Mouse (Mus musculus) ES-E14 (cell line): ENCODE measurements around the gene Aggf1. TPM values are rescaled to one million over a fixed set of nuclear protein-coding genes. Genes with fewer than 3 reads are reported as not detected.

Source experiments
- DNase-seq: peaks from one replicate; pipeline ENCODE4 v3.0.0-alpha.2; 2013; ENCODE audit warnings: low read depth, low spot score
- H3K27ac ChIP-seq: 2 replicates; pipeline ENCODE4 v1.5.1; 2012; ENCODE audit warnings: low read depth, mild to moderate bottlenecking, low read length, moderate library complexity, mixed read lengths; ENCODE audit not compliant: poor library complexity, insufficient read depth, severe bottlenecking
- H3K36me3 ChIP-seq: 2 replicates; pipeline ENCODE4 v1.6.1; 2012; ENCODE audit warnings: mild to moderate bottlenecking, low read length, moderate library complexity, mixed read lengths; ENCODE audit not compliant: control insufficient read depth, poor library complexity, insufficient read depth, severe bottlenecking
- H3K4me1 ChIP-seq, 2 experiments: fragments of 150-350 bp in 1 of 2; sonication (generic) in 1 of 2; 2 replicates each; pipeline ENCODE4 v1.6.1; 2012; ENCODE audit warnings: low read length in 2 of 2, mild to moderate bottlenecking in 1 of 2, mixed read lengths in 1 of 2; ENCODE audit not compliant: control insufficient read depth in 2 of 2, insufficient read depth in 2 of 2, poor library complexity in 1 of 2
- H3K4me3 ChIP-seq, 2 experiments: fragments of 150-350 bp in 1 of 2; sonication (generic) in 1 of 2; 2 replicates each; pipeline ENCODE4 v1.5.1; 2012; ENCODE audit warnings: low read length in 2 of 2, low read depth in 1 of 2, mild to moderate bottlenecking in 1 of 2, mixed read lengths in 1 of 2; ENCODE audit not compliant: insufficient read depth in 1 of 2, poor library complexity in 1 of 2, severe bottlenecking in 1 of 2
- H3K9ac ChIP-seq: 2 replicates; pipeline ENCODE4 v1.6.1; 2012; ENCODE audit warnings: low read depth, mild to moderate bottlenecking, low read length, mixed read lengths; ENCODE audit not compliant: poor library complexity, insufficient read depth, severe bottlenecking
- H3K9me3 ChIP-seq: fragments of 150-350 bp; sonication (generic); 2 replicates; pipeline ENCODE4 v1.6.1; 2012; ENCODE audit warnings: low read depth, mild to moderate bottlenecking, low read length; ENCODE audit not compliant: control insufficient read depth, insufficient read depth
- CHD2 ChIP-seq: IDR thresholded peaks from 2 replicates; pipeline ENCODE4 v1.6.1; 2014; ENCODE audit warnings: mild to moderate bottlenecking, low read depth, low read length, inconsistent platforms
- HCFC1 ChIP-seq: IDR thresholded peaks from 2 replicates; pipeline ENCODE4 v1.6.1; 2012; ENCODE audit warnings: low read length, inconsistent platforms, borderline replicate concordance; ENCODE audit not compliant: insufficient read depth
- MAFK ChIP-seq: IDR thresholded peaks from 2 replicates; pipeline ENCODE4 v1.6.1; 2014; ENCODE audit warnings: mild to moderate bottlenecking, low read depth, low read length, inconsistent platforms; ENCODE audit not compliant: insufficient read depth
- ZC3H11A ChIP-seq: IDR thresholded peaks from 2 replicates; pipeline ENCODE4 v1.6.1; 2012; ENCODE audit warnings: low read depth, mild to moderate bottlenecking, inconsistent platforms, low read length, borderline replicate concordance
- ZNF384 ChIP-seq: IDR thresholded peaks from 2 replicates; pipeline ENCODE4 v1.6.1; 2012; ENCODE audit warnings: low read depth, low read length, inconsistent platforms
- in situ Hi-C, 2 experiments: fragments of 600-800 bp; cut with MboI; formaldehyde crosslinking; loops; one replicate each; pipeline ENCODE4 v1.15.1; 2025; ENCODE audit warnings: low sequenced_read_pairs in 2 of 2, inconsistent platforms in 1 of 2; ENCODE audit not compliant: unreplicated experiment in 2 of 2
- total RNA-seq: library from RNA; depleted of rRNA; stranded (reverse); fragments of 300-350 nt; gene quantifications from 2 replicates; pipeline ENCODE4 v1.2.3, GENCODE M21; 2012

Aggf1 gene
- total RNA-seq, 1 experiment = 50.1 TPM

DNA sequence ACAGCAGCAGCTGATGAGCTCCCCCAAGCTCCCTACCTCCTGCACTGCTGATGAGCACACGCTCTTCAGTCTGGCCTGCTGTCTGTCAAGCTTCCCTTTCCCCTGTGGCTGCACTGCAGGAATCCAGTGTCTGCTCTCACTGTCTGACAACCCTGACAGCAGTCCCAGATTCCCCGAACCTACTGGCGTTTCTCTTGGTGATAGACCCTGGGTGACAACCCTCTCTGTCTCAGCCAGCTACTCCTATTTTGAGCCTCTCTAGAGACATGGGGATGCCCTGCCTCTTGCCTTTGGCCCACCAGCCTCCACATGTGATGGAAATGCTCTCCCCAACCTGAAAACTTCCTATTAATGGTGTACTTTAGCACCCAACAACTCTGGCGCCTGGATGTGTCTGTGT lies 11.7 kb downstream of the Aggf1 start:
- no peak for TF ChIP-seq ZNF384
- no peak for TF ChIP-seq HCFC1
- no peak for TF ChIP-seq MAFK
- TF ChIP-seq ZC3H11A = no peak
- H3K9ac ChIP-seq = no peak overlapping the region
- H3K9me3 ChIP-seq = no peaks in the 10 kb centered on the region
- H3K36me3 ChIP-seq = peaks cover 43% of the 10 kb centered on the region
- DNase-seq = no peak
- no peaks in the 10 kb centered on the region for H3K4me1 ChIP-seq
- no peak overlapping the region; the same call in 1 of the 2 replicates for H3K27ac ChIP-seq
- H3K4me3 ChIP-seq = no peak overlapping the region
- in situ Hi-C loops = no loop called here

GRCm38 (mm10) chr13:95358223-95358622 lies 16.9 kb downstream of the Aggf1 start:
- peaks cover 39% of the 10 kb centered on the region for H3K36me3 ChIP-seq
- in situ Hi-C loops = no loop called here
- H3K9ac ChIP-seq = no peak overlapping the region
- no peak overlapping the region for H3K4me3 ChIP-seq
- H3K4me1 ChIP-seq = no peaks in the 10 kb centered on the region
- DNase-seq = no peak
- TF ChIP-seq ZNF384 (no peak), HCFC1 (no peak), CHD2 (no peak), MAFK (no peak), ZC3H11A (no peak)
- no peaks in the 10 kb centered on the region for H3K9me3 ChIP-seq
- no peak overlapping the region for H3K27ac ChIP-seq

GRCm38 (mm10) chr13:95348476-95348875 lies 26.7 kb downstream of the Aggf1 start:
- H3K27ac ChIP-seq = no peak overlapping the region
- H3K9ac ChIP-seq = no peak overlapping the region
- H3K9me3 ChIP-seq = no peaks in the 10 kb centered on the region
- no peak for DNase-seq
- H3K4me3 ChIP-seq = no peak overlapping the region
- H3K36me3 ChIP-seq = peaks cover 14% of the 10 kb centered on the region
- TF ChIP-seq HCFC1 = no peak
- H3K4me1 ChIP-seq = peaks cover 2% of the 10 kb centered on the region in 2 experiments; a peak in 1 of 4 replicates
- in situ Hi-C loops = no loop called here

- in situ Hi-C loops = no loop called here
- peak; percentile 66 for DNase-seq
- TF ChIP-seq MAFK (no peak), ZC3H11A (no peak)
- H3K4me3 ChIP-seq = no peak overlapping the region
- H3K27ac ChIP-seq = no peak overlapping the region
- H3K9ac ChIP-seq = no peak overlapping the region
- H3K36me3 ChIP-seq = peaks cover 11% of the 10 kb centered on the region
- no peaks in the 10 kb centered on the region for H3K9me3 ChIP-seq
- peaks cover 2% of the 10 kb centered on the region in 2 experiments; a peak in 1 of 4 replicates for H3K4me1 ChIP-seq
Observed at GRCm38 (mm10) chr13:95347018-95347696, 28.0 kb downstream of the Aggf1 start.

DNA sequence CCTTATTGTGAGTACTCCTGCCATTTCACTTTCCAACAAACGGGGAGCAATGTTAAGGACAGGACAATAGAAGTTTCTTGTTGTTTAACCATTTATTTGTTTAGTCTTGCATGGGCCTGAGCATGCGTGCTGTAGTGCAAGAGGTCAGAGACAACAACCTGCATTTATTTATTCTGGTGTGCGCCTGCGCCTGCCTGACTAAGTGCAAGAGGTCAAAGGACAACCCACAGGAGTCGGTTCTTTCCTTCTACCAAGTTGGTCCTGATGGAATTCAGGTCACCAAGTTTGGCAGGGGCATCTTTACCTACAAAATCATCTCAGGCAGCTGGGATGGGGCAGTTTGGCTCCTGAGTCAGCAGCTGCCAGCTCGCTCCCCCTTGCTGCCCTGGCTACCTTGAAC lies 29.3 kb downstream of the Aggf1 start:
- no peak for TF ChIP-seq ZC3H11A
- no peak for TF ChIP-seq HCFC1
- TF ChIP-seq CHD2 = no peak
- Histone ChIP-seq H3K36me3 (0 out of 2 replicates have a peak, but pooled peaks cover 2% of the 10 kb centered on the region), H3K4me1 (peaks cover 2% of the 10 kb centered on the region in 2 experiments; a peak in 1 of 4 replicates), H3K4me3 (no peak overlapping the region), H3K27ac (no peak overlapping the region), H3K9me3 (no peaks in the 10 kb centered on the region), H3K9ac (no peak overlapping the region)
- DNase-seq = no peak
- in situ Hi-C loops = no loop called here
